Mouse (Mus musculus) layer of hippocampus, adult 2 months (tissue): ENCODE results near the gene Cilp. TPM values are rescaled to one million over a fixed set of nuclear protein-coding genes. Genes with fewer than 3 reads are reported as not detected.
"Not testable (repeated sequence)": the region's sequence is repeated elsewhere in the genome, so short reads cannot be mapped to it uniquely, and the experiment has no call there.

Source experiments
- DNase-seq, 2 experiments: peaks; one replicate each; pipeline ENCODE4 v3.0.0; 2022; ENCODE audit warnings: low spot score in 2 of 2
- H3K27ac ChIP-seq: fragments of 200-600 bp; 2 replicates; pipeline ENCODE4 v1.8.1; 2022
- H3K4me3 ChIP-seq: fragments of 200-600 bp; 2 replicates; pipeline ENCODE4 v1.8.1; 2022; ENCODE audit warnings: mild to moderate bottlenecking
- CTCF ChIP-seq: fragments of 200-600 bp; conservative IDR thresholded peaks from 2 replicates; pipeline ENCODE4 v1.8.1; 2022; ENCODE audit warnings: antibody characterized with exemption, mild to moderate bottlenecking, moderate library complexity
- total RNA-seq, 2 experiments: library from RNA; stranded (reverse); gene quantifications; 2 replicates each; pipeline ENCODE4 v1.2.3; 2021

The Cilp gene
- total RNA-seq, 2 experiments from 2014 or later = 0.26 TPM; not detected in 1

GRCm38 (mm10) chr9:65259366-65259765, 5.6 kb upstream of the Cilp start:
- H3K4me3 ChIP-seq = no peak overlapping the region
- DNase-seq = no peak
- TF ChIP-seq CTCF = no peak
- H3K27ac ChIP-seq = no peak overlapping the region

- no peak for TF ChIP-seq CTCF
- no peak overlapping the region for H3K27ac ChIP-seq
- DNase-seq = no peak
These were observed 3.3 kb upstream of the Cilp start for GRCm38 (mm10) chr9:65261591-65262230.

GRCm38 (mm10) chr9:65262641-65263120, 2.3 kb upstream of the Cilp start:
- H3K4me3 ChIP-seq = no peak overlapping the region
- no peak for TF ChIP-seq CTCF
- DNase-seq = no peak
- no peak overlapping the region for H3K27ac ChIP-seq

More at GRCm38 (mm10) chr9:65261591-65262230, 3.3 kb upstream of the Cilp start:
- no peak overlapping the region for H3K4me3 ChIP-seq

GRCm38 (mm10) chr9:65267742-65268515, 2.9 kb downstream of the Cilp start:
- H3K27ac ChIP-seq = 0 out of 2 replicates have a peak overlapping the region, but pooled peaks have one; percentile 36
- DNase-seq = peak; percentile 47 to 66
- H3K4me3 ChIP-seq = no peak overlapping the region
- TF ChIP-seq CTCF = no peak

- Histone ChIP-seq H3K27ac (no peak overlapping the region), H3K4me3 (no peak overlapping the region)
- DNase-seq = no peak
- no peak for TF ChIP-seq CTCF
These were observed 8.2 kb downstream of the Cilp start for GRCm38 (mm10) chr9:65273048-65273809.

GRCm38 (mm10) chr9:65273873-65274272, 8.9 kb downstream of the Cilp start:
- TF ChIP-seq CTCF = no peak
- no peak overlapping the region for H3K4me3 ChIP-seq
- DNase-seq = no peak
- H3K27ac ChIP-seq = no peak overlapping the region

GRCm38 (mm10) chr9:65274851-65275250, 9.9 kb downstream of the Cilp start:
- DNase-seq, H3K4me3 ChIP-seq, H3K27ac ChIP-seq: not testable (repeated sequence)
- TF ChIP-seq CTCF = 0 out of 2 replicates have a peak, but pooled peaks have one; percentile 12

- TF ChIP-seq CTCF = no peak
- Histone ChIP-seq H3K27ac (no peak overlapping the region), H3K4me3 (no peak overlapping the region)
- no peak for DNase-seq
These were observed 11.0 kb downstream of the Cilp start for GRCm38 (mm10) chr9:65275810-65276530.

- Histone ChIP-seq H3K27ac (peak overlapping the region; percentile 70), H3K4me3 (no peak overlapping the region)
- TF ChIP-seq CTCF = peak; percentile 37
- no peak for DNase-seq
These were observed 16.7 kb downstream of the Cilp start for GRCm38 (mm10) chr9:65281536-65282151.

- Histone ChIP-seq H3K4me3 (no peak overlapping the region), H3K27ac (no peak overlapping the region)
- TF ChIP-seq CTCF = peak; percentile 74
- DNase-seq = peak; percentile 45 to 51
These were observed 18.3 kb downstream of the Cilp start for GRCm38 (mm10) chr9:65283301-65283700.

- H3K4me3 ChIP-seq, H3K27ac ChIP-seq, DNase-seq: not testable (repeated sequence)
These were observed 23.3 kb downstream of the Cilp start for GRCm38 (mm10) chr9:65288252-65288651.

- TF ChIP-seq CTCF = no peak
- H3K27ac ChIP-seq = no peak overlapping the region
- no peak overlapping the region for H3K4me3 ChIP-seq
- DNase-seq = no peak
These were observed 25.0 kb downstream of the Cilp start for GRCm38 (mm10) chr9:65289988-65290387.
